Mouse (Mus musculus) brain, embryonic 14.5 days (tissue): ENCODE measurements at regions not wholly inside any gene's neighbourhood (a gene's known extent, or its start where the extent isn't known, plus 50 kb on each side); places are given as distances from the start of the nearest gene placed in this dataset.

ENCODE experiments used
- CTCF ChIP-seq: fragments of 200-500 bp; IDR thresholded peaks from 2 replicates; pipeline ENCODE4 v1.5.1; 2012; ENCODE audit warnings: inconsistent platforms, mild to moderate bottlenecking, moderate library complexity, borderline replicate concordance; ENCODE audit not compliant: insufficient read depth, insufficient read length; ENCODE audit errors: extremely low read depth
- POLR2A ChIP-seq: fragments of 200-500 bp; IDR thresholded peaks from 2 replicates; pipeline ENCODE4 v1.6.1; 2012; ENCODE audit warnings: mild to moderate bottlenecking, inconsistent platforms, borderline replicate concordance; ENCODE audit not compliant: poor library complexity, insufficient read depth, insufficient read length, severe bottlenecking; ENCODE audit errors: extremely low read depth

DNA sequence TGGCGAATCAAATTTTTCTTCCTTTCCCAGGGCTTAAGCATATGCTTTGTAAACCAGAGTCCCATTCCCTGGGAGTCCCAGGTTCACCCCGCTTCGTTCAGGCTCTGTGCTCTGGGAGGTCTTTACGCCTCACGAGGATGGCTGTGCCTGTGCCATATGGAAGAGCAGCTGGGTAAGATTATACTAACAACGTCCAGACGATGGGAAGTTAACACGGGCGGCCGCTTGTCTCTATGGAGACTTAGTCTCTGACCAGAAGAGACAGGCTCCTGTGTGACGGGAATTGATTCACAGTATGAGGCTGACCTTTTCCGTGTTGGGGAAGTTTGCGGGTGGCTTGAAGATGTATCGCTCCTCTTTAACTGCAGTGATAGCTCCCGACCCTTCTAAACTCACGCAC lies 107.9 kb downstream of the Cand1 start:
- no peak for TF ChIP-seq CTCF
- TF ChIP-seq POLR2A: no peak
